Mouse (Mus musculus): ENCODE results near the gene Mrps2.

Gene Mrps2

GRCm38 (mm10) chr2:28520581-28520980 lies 52.7 kb downstream of the Mrps2 start:
- no peak for DNase-seq (ENCODE audit: low read depth, low spot score)

All from forelimb bud, embryonic 11.5 days (tissue).